Mouse (Mus musculus): ENCODE measurements around the gene Cilp. TPM values are rescaled to one million over a fixed set of nuclear protein-coding genes. Genes with fewer than 3 reads are reported as not detected.

Cilp gene
- polyA plus RNA-seq, 1 experiment = 0.15 TPM

DNA sequence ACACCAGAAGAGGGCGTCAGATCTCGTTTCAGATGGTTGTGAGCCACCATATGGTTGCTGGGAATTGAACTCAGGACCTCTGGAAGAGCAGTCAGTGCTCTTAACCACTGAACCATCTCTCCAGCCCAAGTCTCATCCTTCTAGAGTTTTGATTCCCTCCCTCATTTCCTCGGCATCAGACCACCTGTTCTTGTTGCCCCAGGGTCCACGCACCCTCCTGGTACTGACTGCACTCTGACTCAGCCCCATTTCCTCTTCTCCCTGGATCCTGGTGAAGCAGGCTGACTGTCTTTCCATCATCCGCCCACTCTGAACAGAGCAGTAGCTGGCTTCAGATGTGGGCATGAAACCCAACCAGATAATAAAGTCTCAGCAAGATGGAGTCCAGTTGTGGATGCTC is 23.0 kb upstream of the Cilp start:
- TF ChIP-seq EP300 (IDR thresholded peaks at IDR 0.05; ENCODE audit: insufficient read depth, low read depth, low read length) = no peak
- TF ChIP-seq CTCF (IDR thresholded peaks at IDR 0.05; ENCODE audit: low read depth, low read length) = no peak
- no peak for TF ChIP-seq POLR2A (IDR thresholded peaks at IDR 0.05; ENCODE audit: insufficient read depth, low read length)
- H3K4me3 ChIP-seq (ENCODE audit: low read depth, low read length) = no peak overlapping the region
- H3K27ac ChIP-seq (ENCODE audit: insufficient read depth, low read length) = no peak overlapping the region
- no peaks in the 10 kb centered on the region for H3K4me1 ChIP-seq (ENCODE audit: control insufficient read depth, insufficient read depth, low read length)
- no peaks in the 10 kb centered on the region for H3K9me3 ChIP-seq (replicated peaks; ENCODE audit: control insufficient read depth, insufficient read depth, low read length, poor library complexity, severe bottlenecking)
- H3K27me3 ChIP-seq (ENCODE audit: control insufficient read depth, insufficient read depth, low read length, poor library complexity, severe bottlenecking) = no peaks in the 10 kb centered on the region
- no peaks in the 10 kb centered on the region for H3K36me3 ChIP-seq (ENCODE audit: control insufficient read depth, insufficient read depth, low read length, poor library complexity, severe bottlenecking)
- no peak overlapping the region for H3K9ac ChIP-seq (ENCODE audit: low read depth, poor library complexity, severe bottlenecking)

DNA sequence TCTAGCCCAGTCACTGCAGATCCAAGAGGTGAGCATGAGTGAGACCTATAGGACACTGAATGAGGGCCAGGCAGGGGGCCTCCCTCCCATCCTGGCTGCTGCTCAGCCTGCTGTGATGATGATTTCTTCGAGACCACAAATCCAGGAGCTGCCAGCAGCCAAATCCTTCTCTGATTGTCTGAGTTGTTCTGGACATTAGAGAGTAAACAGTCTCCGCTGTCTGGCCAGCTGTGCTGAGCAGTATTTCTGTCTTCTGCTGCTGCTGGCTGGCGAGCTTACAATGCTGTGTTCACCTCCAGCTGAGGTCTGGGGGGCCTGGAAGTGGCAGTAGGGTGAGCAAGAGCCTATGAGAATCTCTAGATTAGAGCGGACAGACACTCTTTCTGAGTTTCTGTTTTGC is 21.7 kb upstream of the Cilp start:
- H3K27me3 ChIP-seq (ENCODE audit: control insufficient read depth, insufficient read depth, low read length, poor library complexity, severe bottlenecking) = no peaks in the 10 kb centered on the region
- no peak overlapping the region for H3K27ac ChIP-seq (ENCODE audit: insufficient read depth, low read length)
- no peak overlapping the region for H3K9ac ChIP-seq (ENCODE audit: low read depth, poor library complexity, severe bottlenecking)
- no peaks in the 10 kb centered on the region for H3K9me3 ChIP-seq (replicated peaks; ENCODE audit: control insufficient read depth, insufficient read depth, low read length, poor library complexity, severe bottlenecking)
- no peaks in the 10 kb centered on the region for H3K36me3 ChIP-seq (ENCODE audit: control insufficient read depth, insufficient read depth, low read length, poor library complexity, severe bottlenecking)
- no peaks in the 10 kb centered on the region for H3K4me1 ChIP-seq (ENCODE audit: control insufficient read depth, insufficient read depth, low read length)
- TF ChIP-seq EP300 (IDR thresholded peaks at IDR 0.05; ENCODE audit: insufficient read depth, low read depth, low read length) (no peak), CTCF (IDR thresholded peaks at IDR 0.05; ENCODE audit: low read depth, low read length) (no peak), POLR2A (IDR thresholded peaks at IDR 0.05; ENCODE audit: insufficient read depth, low read length) (no peak)
- no peak overlapping the region for H3K4me3 ChIP-seq (ENCODE audit: low read depth, low read length)

DNA sequence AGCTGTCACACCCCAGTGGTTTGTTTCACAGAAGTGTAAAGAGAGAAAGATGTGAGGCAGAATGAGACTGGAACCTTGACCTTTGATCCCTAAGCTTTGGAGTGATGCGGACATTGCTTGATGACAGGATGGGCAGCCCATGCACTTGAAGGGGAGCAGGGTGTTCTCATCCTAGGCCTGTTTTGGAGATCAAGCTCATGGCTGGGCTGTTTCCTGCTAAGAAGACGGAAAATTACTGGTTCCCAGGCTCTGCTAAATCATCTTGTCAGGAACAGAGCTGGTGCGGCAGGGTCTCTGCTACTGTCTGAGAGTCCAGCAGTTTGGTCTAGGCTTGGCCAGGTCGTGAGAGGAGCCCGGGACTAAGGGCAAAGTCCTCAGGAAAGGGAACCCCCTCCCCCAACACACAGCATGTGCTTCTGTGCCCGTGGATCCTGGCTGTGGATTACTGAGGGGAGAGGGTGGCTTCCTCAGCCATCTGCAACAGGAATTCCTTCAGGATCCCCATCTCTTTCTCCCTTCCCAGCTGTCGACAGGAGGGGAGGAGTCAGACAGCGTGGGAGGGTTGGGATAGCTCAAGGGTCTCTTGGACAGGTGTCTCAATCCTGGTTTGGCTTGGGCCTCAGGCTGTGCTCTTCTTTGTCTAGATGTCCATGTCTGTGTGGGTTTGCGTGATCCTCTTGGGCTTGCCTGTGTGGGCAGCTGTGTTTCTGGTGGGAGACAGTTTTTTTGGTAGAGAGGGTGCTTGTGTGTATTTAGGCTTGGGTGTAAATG is 20.8 kb upstream of the Cilp start:
- Histone ChIP-seq H3K9ac (ENCODE audit: low read depth, poor library complexity, severe bottlenecking) (no peak overlapping the region), H3K4me1 (ENCODE audit: control insufficient read depth, insufficient read depth, low read length) (no peaks in the 10 kb centered on the region), H3K4me3 (ENCODE audit: low read depth, low read length) (no peak overlapping the region), H3K27me3 (ENCODE audit: control insufficient read depth, insufficient read depth, low read length, poor library complexity, severe bottlenecking) (no peaks in the 10 kb centered on the region), H3K27ac (ENCODE audit: insufficient read depth, low read length) (no peak overlapping the region), H3K9me3 (replicated peaks; ENCODE audit: control insufficient read depth, insufficient read depth, low read length, poor library complexity, severe bottlenecking) (no peaks in the 10 kb centered on the region), H3K36me3 (ENCODE audit: control insufficient read depth, insufficient read depth, low read length, poor library complexity, severe bottlenecking) (no peaks in the 10 kb centered on the region)
- no peak for TF ChIP-seq POLR2A (IDR thresholded peaks at IDR 0.05; ENCODE audit: insufficient read depth, low read length)
- no peak for TF ChIP-seq EP300 (IDR thresholded peaks at IDR 0.05; ENCODE audit: insufficient read depth, low read depth, low read length)
- TF ChIP-seq CTCF (IDR thresholded peaks at IDR 0.05; ENCODE audit: low read depth, low read length) = no peak

DNA sequence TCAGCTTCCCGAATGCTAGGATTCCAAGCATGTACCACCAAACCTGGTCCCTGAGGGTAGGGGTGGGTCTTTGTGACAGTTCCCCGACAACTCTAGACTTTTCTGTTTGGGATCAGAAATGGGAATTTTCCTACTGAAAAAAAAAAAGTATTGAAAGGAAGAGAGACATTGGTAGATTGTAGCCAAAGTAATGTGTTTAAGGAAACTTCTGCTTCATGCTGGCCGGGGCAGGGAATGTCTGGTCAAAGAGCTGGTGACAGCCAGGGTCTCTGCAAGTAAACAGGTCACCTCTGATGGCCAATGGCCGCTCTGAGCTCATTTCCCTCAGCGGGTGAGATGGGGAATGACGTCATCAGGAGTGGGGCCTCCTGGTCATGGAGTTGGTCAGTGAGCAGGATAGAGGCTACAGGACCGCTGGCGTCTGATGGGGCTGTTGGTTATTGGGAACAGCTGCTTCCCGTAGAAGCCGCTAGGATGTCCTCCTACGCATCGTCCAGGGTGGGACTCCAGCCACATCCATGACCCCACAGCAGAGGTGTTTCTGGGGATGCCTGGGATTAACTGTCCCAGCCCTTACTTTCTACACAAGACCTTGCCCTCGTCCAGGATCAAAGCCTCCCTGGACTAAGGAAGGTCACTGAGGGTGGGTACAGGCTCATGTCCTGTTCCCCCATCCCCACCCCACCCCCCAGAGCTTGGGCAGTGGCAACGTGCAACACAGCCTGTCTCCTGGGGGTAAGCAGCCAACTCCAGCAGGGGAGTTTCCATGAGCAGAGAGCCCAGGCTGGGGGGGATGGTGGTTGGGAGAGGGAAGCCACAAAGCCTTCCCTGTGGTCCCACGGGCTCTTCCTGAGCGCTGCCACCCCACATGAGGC is 17.2 kb upstream of the Cilp start:
- no peak overlapping the region for H3K4me3 ChIP-seq (ENCODE audit: low read depth, low read length)
- no peaks in the 10 kb centered on the region for H3K36me3 ChIP-seq (ENCODE audit: control insufficient read depth, insufficient read depth, low read length, poor library complexity, severe bottlenecking)
- H3K9me3 ChIP-seq (replicated peaks; ENCODE audit: control insufficient read depth, insufficient read depth, low read length, poor library complexity, severe bottlenecking) = no peaks in the 10 kb centered on the region
- no peak for TF ChIP-seq EP300 (IDR thresholded peaks at IDR 0.05; ENCODE audit: insufficient read depth, low read depth, low read length)
- no peak for TF ChIP-seq CTCF (IDR thresholded peaks at IDR 0.05; ENCODE audit: low read depth, low read length)
- TF ChIP-seq POLR2A (IDR thresholded peaks at IDR 0.05; ENCODE audit: insufficient read depth, low read length) = no peak
- H3K27me3 ChIP-seq (ENCODE audit: control insufficient read depth, insufficient read depth, low read length, poor library complexity, severe bottlenecking) = no peaks in the 10 kb centered on the region
- H3K9ac ChIP-seq (ENCODE audit: low read depth, poor library complexity, severe bottlenecking) = no peak overlapping the region
- H3K4me1 ChIP-seq (ENCODE audit: control insufficient read depth, insufficient read depth, low read length) = no peaks in the 10 kb centered on the region
- H3K27ac ChIP-seq (ENCODE audit: insufficient read depth, low read length) = no peak overlapping the region

DNA sequence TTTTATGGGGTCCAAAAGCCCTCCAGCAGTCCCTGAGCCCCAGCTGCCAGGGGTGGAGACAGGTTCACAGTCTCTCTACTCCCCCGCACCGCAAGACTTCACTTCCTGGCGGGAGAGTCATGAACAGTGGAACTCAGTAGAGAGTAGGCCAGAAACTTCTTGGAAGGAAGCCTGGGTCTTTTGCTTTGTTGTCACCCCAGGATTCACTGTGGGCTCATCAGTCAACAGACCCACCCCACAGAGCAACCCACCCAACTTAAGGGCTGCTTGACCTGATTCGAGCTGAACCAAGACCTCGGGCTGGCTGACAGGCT is 16.6 kb upstream of the Cilp start:
- Histone ChIP-seq H3K9ac (ENCODE audit: low read depth, poor library complexity, severe bottlenecking) (no peak overlapping the region), H3K27me3 (ENCODE audit: control insufficient read depth, insufficient read depth, low read length, poor library complexity, severe bottlenecking) (no peaks in the 10 kb centered on the region), H3K4me3 (ENCODE audit: low read depth, low read length) (no peak overlapping the region), H3K27ac (ENCODE audit: insufficient read depth, low read length) (no peak overlapping the region), H3K9me3 (replicated peaks; ENCODE audit: control insufficient read depth, insufficient read depth, low read length, poor library complexity, severe bottlenecking) (no peaks in the 10 kb centered on the region), H3K36me3 (ENCODE audit: control insufficient read depth, insufficient read depth, low read length, poor library complexity, severe bottlenecking) (no peaks in the 10 kb centered on the region), H3K4me1 (ENCODE audit: control insufficient read depth, insufficient read depth, low read length) (no peaks in the 10 kb centered on the region)
- TF ChIP-seq POLR2A (IDR thresholded peaks at IDR 0.05; ENCODE audit: insufficient read depth, low read length) = no peak
- TF ChIP-seq CTCF (IDR thresholded peaks at IDR 0.05; ENCODE audit: low read depth, low read length) = no peak
- TF ChIP-seq EP300 (IDR thresholded peaks at IDR 0.05; ENCODE audit: insufficient read depth, low read depth, low read length) = no peak

DNA sequence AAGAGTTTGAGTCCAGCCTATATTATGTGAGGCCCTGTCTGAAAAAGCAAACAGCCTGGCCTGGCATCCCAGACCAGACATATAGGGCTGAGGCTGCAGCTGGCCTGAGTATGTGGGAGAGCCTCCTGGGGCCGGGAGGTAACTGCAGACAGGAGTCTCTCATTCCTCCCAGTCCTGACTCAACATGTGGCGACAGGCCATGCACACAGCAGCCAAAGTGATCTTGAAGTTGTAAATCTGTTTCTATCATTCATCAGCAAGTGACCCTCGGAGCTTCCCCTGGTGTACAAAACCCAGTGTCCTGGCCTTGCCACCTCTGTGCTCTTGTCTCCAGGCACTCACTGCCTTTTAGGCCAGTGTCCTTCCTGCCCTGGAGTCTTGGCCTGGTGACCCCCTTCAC is 13.0 kb upstream of the Cilp start:
- Histone ChIP-seq H3K9ac (ENCODE audit: low read depth, poor library complexity, severe bottlenecking) (no peak overlapping the region), H3K4me1 (ENCODE audit: control insufficient read depth, insufficient read depth, low read length) (peaks cover 1% of the 10 kb centered on the region), H3K36me3 (ENCODE audit: control insufficient read depth, insufficient read depth, low read length, poor library complexity, severe bottlenecking) (no peaks in the 10 kb centered on the region), H3K9me3 (replicated peaks; ENCODE audit: control insufficient read depth, insufficient read depth, low read length, poor library complexity, severe bottlenecking) (no peaks in the 10 kb centered on the region), H3K4me3 (ENCODE audit: low read depth, low read length) (no peak overlapping the region), H3K27me3 (ENCODE audit: control insufficient read depth, insufficient read depth, low read length, poor library complexity, severe bottlenecking) (no peaks in the 10 kb centered on the region), H3K27ac (ENCODE audit: insufficient read depth, low read length) (no peak overlapping the region)
- TF ChIP-seq POLR2A (IDR thresholded peaks at IDR 0.05; ENCODE audit: insufficient read depth, low read length) = no peak
- TF ChIP-seq CTCF (IDR thresholded peaks at IDR 0.05; ENCODE audit: low read depth, low read length) = no peak
- no peak for TF ChIP-seq EP300 (IDR thresholded peaks at IDR 0.05; ENCODE audit: insufficient read depth, low read depth, low read length)
